Mouse (Mus musculus) NIH3T3 (cell line): ENCODE measurements at regions not wholly inside any gene's neighbourhood (a gene's known extent, or its start where the extent isn't known, plus 50 kb on each side); places are given as distances from the start of the nearest gene placed in this dataset.

Experiments used
- DNase-seq: peaks from one replicate; pipeline ENCODE4 v3.0.0-alpha.2; 2012; ENCODE audit warnings: low read depth

DNA sequence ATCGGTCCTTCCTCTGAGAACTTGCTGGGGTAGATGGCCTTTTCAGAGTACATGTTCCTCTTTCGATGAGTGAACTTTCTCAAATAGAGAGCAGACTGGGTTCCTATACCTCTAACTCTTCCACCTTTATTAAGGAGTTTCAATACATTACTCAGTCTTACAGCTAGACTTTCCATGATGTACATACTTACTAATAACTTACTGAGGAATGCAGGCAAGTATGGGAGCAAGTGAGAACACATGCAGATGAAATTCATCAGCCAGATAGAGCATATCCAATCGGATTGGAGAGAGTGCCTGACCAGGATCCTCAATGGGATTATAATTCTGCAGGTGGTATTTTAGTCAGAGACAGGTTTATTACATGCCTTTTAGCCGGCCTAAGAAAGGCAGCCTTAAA lies 292.2 kb upstream of the Large1 start:
- no peak for DNase-seq

DNA sequence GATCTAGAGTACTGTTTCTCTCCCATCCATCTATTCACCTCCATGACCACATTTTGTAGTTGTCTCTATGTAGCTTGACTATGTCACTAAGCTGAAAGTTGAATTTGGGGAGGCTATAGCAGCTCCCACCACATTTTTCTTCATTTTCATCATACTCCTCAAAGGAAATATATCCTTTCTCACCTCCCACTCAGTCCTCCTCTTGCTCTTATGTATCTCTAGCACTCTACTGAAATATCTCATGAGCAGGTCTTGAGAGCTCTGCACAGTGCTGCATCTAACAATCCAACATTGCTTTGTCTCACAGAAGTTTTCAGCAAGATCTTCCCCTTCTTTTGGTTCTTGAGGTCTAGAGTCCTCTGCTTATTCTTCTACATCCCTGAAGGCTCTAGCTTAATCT lies 273.5 kb upstream of the Large1 start:
- DNase-seq = no peak

DNA sequence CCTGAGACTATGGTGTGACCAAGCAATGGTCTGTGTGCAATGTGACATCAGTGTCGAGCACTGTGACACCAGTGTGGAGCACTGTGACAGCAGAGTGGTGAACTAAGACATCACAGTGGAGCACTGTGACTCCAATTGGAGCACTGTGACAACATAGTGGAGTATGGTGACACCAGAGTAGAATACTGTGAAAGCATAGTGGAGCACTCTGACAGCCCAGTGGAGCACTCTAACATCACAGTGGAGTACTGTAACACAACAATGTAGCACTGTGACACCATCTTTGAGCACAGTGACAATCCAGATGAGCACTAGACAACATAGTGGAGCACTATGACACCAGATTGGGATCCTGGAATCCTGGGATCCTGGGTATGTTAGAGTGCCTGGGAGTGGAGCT lies 265.6 kb upstream of the Large1 start:
- peak; percentile 28 for DNase-seq

DNA sequence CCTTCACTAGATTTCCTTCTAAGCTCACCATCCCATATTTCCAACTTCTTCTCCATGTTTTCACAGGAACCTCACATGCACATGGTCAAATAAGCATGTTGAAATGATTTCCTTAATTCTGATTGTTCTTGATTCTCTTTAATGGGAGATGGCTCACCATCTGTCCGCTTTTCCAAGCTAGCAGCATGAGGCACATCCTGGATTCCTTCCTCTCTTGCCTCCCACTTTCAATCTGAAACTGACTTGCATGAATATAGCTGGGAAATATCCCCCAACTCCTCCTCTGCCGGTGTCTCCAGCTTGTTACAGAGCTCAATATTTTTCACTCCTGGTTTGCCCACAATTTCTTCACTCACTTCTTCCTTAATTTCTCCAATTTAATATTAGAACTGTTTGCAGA lies 261.3 kb upstream of the Large1 start:
- no peak for DNase-seq

DNA sequence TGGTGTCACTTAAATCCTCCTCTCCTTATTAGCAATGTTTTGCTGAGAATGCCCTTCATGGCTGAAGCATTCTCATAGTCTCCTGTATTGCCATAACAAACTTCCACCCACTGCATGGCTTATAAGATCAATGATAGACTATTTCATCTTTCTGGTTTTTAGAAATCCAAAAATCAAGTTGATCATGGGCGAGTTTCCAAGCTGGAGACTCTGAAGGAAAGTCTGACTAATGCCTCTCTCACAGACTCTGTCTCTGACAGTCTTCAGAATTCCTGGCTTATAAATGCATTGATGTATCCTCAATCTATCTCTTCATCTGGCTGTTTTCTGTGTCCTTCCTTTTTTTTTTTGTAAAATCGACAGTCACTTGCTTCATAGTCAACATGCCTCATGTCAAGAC lies 260.8 kb upstream of the Large1 start:
- DNase-seq = no peak

DNA sequence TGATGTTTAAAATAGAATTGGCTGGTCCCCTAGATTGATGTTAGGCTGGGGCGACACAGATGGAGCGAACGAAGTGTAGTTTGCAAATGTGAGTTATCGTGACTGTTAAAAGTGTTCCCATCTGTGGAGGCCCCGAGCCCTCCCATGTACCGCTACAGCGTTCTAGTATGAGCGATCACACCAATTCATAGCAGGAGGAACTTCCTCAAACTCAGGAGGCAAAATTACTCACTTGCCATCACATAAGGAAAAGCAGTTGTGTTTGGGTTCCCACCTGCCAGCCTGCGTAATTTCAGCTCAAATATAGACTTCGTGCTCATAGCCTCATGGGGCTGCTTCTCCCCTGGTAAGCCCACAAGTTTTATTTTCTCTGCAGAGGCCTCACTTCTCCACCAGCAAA lies 258.2 kb upstream of the Large1 start:
- DNase-seq = no peak

DNA sequence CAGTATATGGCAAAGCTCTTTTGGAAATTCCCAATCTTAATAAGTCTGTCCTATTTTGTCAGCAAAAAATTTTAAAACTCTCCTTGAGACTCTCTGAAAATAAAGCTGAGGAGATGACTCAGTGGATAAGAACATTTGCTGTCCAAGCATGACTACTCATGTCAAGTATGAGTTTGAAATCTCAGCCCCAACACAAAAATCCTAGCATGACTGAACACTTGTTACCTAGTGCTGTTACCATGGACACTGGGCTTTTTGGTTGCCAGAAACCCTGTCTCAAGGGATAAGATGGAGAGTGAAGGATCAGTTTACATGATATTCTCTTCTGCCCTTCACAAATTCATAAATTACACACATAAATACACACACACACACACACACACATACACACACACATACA lies 217.3 kb upstream of the Large1 start:
- DNase-seq = peak; percentile 74

DNA sequence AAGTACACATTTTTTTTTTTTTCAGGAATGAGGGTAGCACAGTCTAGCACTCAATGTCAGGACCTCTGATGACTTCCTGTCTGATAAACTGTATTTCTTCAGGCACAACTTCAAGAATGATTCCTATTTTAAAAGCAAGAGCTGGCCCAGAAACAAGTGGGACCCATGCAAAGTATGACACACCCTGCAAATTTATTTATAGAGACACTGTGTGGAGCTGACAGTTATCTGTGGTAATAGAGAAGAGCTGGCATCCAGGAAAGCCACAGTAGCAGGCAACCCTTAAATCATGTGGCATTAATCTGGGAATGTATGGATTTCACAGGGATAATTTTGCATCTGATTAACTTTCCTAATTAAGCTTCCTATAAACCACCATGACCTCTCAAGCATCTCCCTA lies 216.6 kb upstream of the Large1 start:
- peak; percentile 5 for DNase-seq
